Mouse (Mus musculus) megakaryocyte, embryonic 14.5 days (primary cell): Measurements from ENCODE around the gene Tbx4.

Experiments
- FLI1 ChIP-seq: IDR thresholded peaks from 2 replicates; pipeline ENCODE4 v1.6.1; 2012; ENCODE audit warnings: low read length, inconsistent platforms, mixed read lengths
- GATA1 ChIP-seq: IDR thresholded peaks from 3 replicates; pipeline ENCODE4 v1.6.1; 2012; ENCODE audit warnings: mixed read lengths, low read length, inconsistent platforms, borderline replicate concordance

DNA sequence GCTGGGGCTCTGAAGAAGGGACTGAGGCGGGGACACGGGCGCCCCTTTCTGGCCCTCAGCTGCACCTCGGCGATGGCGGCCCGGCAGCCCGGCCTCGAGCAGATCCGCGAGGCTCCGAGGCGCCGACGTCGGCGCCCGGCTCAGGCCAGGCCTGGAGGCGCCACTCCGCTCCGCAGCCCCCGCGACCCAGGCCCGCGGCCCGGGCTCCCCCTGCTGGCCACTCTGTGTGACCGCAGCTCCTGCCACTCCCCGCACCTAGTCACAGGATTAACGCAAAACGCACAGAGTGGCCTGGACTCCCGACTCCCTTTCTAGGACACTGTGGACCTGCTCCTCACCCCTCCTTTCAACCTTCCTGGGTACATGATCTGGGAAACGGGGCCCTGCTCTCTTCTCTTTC lies 44.2 kb upstream of the Tbx4 start:
- TF ChIP-seq GATA1 (no peak), FLI1 (no peak)
